Mouse (Mus musculus): ENCODE measurements around the gene Vmn1r194.

DNA sequence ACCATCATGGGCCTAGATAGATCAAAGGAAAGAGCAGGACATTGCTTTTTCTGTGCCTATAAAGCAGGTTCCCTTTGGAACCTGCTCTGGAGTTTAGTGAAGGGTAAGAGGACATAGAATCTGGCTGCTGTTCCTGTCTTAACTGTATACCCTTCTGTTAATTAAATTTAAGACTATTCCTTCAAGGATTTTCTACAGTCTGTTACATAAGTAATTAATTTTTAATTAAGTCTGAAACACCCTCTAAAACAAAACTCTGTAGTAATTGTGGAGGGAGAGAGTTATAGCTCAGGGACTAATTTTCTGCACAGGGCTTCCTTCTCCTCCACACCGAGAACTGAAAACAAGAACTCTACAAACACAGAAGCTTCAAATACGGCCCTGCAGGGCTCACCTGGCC lies 45.6 kb downstream of the Vmn1r194 start, which contains the start of gene Vmn1r196:
- TF ChIP-seq CTCF (IDR thresholded peaks at IDR 0.05 in 2 of 3, conservative IDR thresholded peaks at IDR 0.05 in 1 of 3; ENCODE audit: control insufficient read depth in 1 of 3, insufficient read depth in 1 of 3, low read depth in 2 of 3, low read length in 3 of 3, poor library complexity in 1 of 3, severe bottlenecking in 1 of 3), result no peak
- no peak for TF ChIP-seq RAD21 (IDR thresholded peaks at IDR 0.05; ENCODE audit: low read depth, low read length)
- no peak for TF ChIP-seq CHD1 (IDR thresholded peaks at IDR 0.05; ENCODE audit: low read depth, low read length)
- TF ChIP-seq GATA1 (IDR thresholded peaks at IDR 0.05; ENCODE audit: low read depth, low read length), result no peak
- TF ChIP-seq MAZ (IDR thresholded peaks at IDR 0.05; ENCODE audit: low read depth, low read length), result no peak
- no peak for TF ChIP-seq UBTF (IDR thresholded peaks at IDR 0.05; ENCODE audit: borderline replicate concordance, insufficient read depth, low read depth, low read length)
- TF ChIP-seq POLR2A (IDR thresholded peaks at IDR 0.05; ENCODE audit: control insufficient read depth in 1 of 2, insufficient read depth in 1 of 2, low read depth in 1 of 2, low read length in 2 of 2, poor library complexity in 1 of 2), result no peak
- TF ChIP-seq CHD2 (IDR thresholded peaks at IDR 0.05; ENCODE audit: low read length), result no peak
- TF ChIP-seq NRF1 (IDR thresholded peaks at IDR 0.05; ENCODE audit: insufficient read depth, low read depth, low read length, poor library complexity, severe bottlenecking), result no peak
- TF ChIP-seq GABPA (IDR thresholded peaks at IDR 0.05; ENCODE audit: low read depth, low read length), result no peak
- no peak for TF ChIP-seq MAFK (IDR thresholded peaks at IDR 0.05; ENCODE audit: borderline replicate concordance, low read depth, low read length)
- TF ChIP-seq ZC3H11A (IDR thresholded peaks at IDR 0.05; ENCODE audit: low read depth, low read length), result no peak
